Mouse (Mus musculus): ENCODE data around the gene Gm21083. TPM values are rescaled to one million over a fixed set of nuclear protein-coding genes. Genes with fewer than 3 reads are reported as not detected.
"Not testable (repeated sequence)": the region's sequence is repeated elsewhere in the genome, so short reads cannot be mapped to it uniquely, and the experiment has no call there.

Gm21083 gene
- polyA plus RNA-seq, 1 experiment = not detected

- DNase-seq (ENCODE audit: low read depth) = not testable (repeated sequence)
Observed at GRCm38 (mm10) chr5:15628136-15628535, 51.0 kb downstream of the Gm21083 start.

- not testable (repeated sequence) for DNase-seq (ENCODE audit: low read depth)
Observed at GRCm38 (mm10) chr5:15630068-15630467, 52.9 kb downstream of the Gm21083 start.

Other genes with a start within 250 kb of the Gm21083 start
- gene Gm21149, start 100.8 kb upstream of the Gm21083 start, polyA plus RNA-seq (2012; rRNA removed) = not detected in 2 replicates
- not detected in 2 replicates for gene Gm21190, start 48.1 kb upstream of the Gm21083 start, polyA plus RNA-seq (2012; rRNA removed)
- not detected in 2 replicates for gene Speer4d, start 41.7 kb downstream of the Gm21083 start, polyA plus RNA-seq (2012; rRNA removed)
- gene 4930572O03Rik, start 79.7 kb downstream of the Gm21083 start, polyA plus RNA-seq (2012; rRNA removed) = not detected in 2 replicates
- not detected in 2 replicates for gene Speer4c, start 136.9 kb downstream of the Gm21083 start, polyA plus RNA-seq (2012; rRNA removed)

Data from gonadal fat pad, adult 2 months (tissue).